Mouse (Mus musculus) thymus, postnatal 36 days (tissue): ENCODE results near the gene Plscr5.

Experiments used
- DNase-seq, 2 experiments: peaks; one replicate each; pipeline ENCODE4 v3.0.0; 2022; ENCODE audit warnings: mixed read lengths in 2 of 2

Plscr5 gene

GRCm38 (mm10) chr9:92228867-92229832, 36.4 kb downstream of the Plscr5 start:
- no peak for DNase-seq

GRCm38 (mm10) chr9:92229833-92230205, 37.1 kb downstream of the Plscr5 start:
- no peak for DNase-seq

DNA sequence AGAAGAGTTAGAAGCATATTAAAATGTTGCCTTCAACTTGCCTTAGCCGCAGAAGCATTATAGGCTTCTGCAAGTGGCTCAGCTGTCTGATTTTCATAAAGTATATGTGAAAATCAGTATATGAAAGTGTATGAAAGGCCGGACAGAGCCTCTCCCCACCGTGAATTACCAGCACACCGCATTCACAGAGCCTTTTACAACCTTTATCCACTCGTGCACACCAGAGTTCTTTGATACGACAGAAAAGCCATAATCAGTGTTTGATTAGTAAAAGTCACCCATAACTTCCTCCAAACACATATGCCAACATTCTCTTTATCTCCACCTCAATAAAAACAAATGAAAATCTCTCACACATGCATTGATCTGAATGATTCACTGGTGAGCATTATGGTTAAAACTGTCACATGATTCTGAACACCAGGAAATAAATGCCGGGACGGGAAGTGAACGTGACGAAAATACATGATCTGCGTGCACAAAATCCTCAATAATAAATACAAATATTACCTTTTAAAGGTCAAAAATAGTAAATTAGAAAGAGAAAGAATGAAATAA, 42.2 kb downstream of the Plscr5 start:
- DNase-seq: no peak

- no peak for DNase-seq
Observed at GRCm38 (mm10) chr9:92248773-92249446, 56.2 kb downstream of the Plscr5 start.

DNA sequence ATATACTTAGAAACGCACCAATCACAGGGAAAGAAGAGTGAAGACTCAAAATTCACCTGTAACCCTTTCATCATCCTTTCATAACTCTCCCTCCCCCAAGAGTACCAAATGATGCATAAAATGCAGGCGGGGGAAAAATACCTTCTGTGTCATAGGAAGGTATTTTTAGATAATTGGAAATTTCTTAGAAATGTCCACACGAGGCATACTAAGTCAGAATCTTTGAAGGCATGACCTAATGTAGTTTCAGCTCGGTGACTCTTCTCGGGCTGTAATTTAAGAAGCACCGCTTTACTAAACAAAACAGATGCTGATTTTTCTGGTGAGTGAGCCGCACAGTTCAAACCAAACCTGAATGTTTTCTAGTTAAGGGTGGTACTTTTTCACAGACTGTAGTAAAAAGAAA, 56.7 kb downstream of the Plscr5 start, which contains the start of gene Plscr1:
Gene Plscr1, plus strand, starts transcription at position 304 of the 406 bp plus-strand sequence.
- DNase-seq: no peak

DNA sequence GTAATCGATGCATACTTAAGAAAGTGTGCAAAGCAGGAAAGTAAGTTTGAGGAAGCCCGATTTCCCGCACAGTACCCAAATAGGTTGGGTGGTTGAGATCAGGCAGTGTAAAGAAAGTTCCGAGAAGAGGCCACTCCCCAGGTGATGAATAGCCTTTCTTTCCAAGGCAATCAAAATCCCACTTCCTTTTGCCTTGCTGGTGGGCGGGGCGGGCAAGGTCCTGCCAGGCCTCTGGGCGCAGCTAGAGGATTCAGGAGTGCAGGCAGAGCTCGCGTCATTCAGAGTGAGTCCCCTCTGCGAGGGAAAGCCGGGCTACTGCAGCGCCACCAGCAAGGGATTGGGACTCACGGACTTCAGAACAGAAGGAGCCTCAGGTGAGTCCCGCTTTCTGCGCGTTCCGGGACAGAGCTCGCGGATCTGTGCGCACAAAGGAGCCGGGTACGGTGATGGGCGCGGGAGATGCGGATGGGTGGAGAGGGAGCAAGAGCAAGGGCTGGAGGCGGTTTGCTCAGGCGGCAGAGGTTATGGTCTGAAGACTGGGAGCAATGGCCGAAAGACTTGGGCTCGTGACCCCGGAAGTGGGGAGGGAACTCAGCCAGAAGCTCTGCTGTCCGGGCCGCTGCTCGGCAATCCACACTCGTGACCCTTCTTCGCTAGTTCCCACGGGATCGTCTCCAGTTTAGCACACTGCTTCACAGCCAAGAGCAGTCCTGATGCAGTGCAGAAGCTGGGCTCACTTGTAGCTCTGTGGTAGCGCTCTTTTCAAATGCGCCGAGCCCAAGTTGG, 57.4 kb downstream of the Plscr5 start:
- DNase-seq: peak; percentile 22 to 28

- no peak for DNase-seq
Observed at GRCm38 (mm10) chr9:92252718-92253117, 60.0 kb downstream of the Plscr5 start.

DNA sequence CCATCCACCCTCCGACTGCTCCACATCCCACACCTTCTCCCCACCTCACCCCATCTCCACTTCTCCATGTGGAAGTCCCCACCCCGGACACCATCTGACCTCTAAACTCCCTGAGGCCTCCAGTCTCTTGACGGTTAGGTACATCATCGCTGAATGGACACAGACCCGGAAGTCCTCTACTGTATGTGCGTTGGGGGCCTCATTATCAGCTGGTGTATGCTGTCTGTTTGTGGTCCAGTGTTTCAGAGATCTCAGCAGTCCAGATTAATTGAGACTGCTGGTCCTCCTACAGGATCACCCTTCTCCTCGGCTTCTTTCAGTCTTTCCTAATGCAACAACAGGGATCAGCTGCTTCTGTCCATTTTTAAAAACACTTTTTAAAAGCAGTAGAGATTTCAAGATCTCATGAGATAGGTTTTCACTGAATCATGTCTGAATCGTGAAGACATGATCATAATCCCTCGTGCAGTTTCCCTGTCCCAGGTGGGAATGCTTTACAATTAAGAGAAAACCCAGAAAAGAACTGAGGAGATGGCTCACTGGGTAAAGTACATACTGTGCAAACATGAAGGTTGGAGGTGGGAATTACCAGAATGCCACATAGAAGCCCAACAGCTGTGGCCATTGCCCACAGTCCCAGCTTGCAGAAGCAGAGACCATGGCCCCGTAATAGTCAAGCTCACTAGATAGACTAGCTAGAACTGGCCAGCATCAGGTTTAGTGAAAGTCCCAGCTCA, 61.0 kb downstream of the Plscr5 start:
- no peak for DNase-seq
